Mouse (Mus musculus) heart, adult 18-20 months (tissue): ENCODE data around the gene L3mbtl4. TPM values are rescaled to one million over a fixed set of nuclear protein-coding genes. Genes with fewer than 3 reads are reported as not detected.
A peak's percentile ranks its signal among the peaks of the same experiment; 100 is the strongest.

Source experiments
- DNase-seq, 2 experiments: peaks; one replicate each; pipeline ENCODE4 v3.0.0; 2021 to 2022; ENCODE audit warnings: mixed read lengths in 1 of 2
- long read RNA-seq, 2 experiments: library from polyadenylated mRNA; stranded (forward); transcript quantifications; one replicate each; pipeline ENCODE4 v2.0.0; 2021
- total RNA-seq, 2 experiments: library from RNA; stranded (reverse); gene quantifications; 2 replicates each; pipeline ENCODE4 v1.2.3; 2021

L3mbtl4 gene
- under 1 TPM in 1 of 2 experiments, not detected in 1; 0.15 TPM for total RNA-seq
- long read RNA-seq, experiment 1 = 0 reads
- long read RNA-seq, experiment 2, partial matches to known transcripts = 0 of 1 reads
- long read RNA-seq, experiment 2, other reads (novel, unspliced or antisense) = 1 of 1 reads

DNA sequence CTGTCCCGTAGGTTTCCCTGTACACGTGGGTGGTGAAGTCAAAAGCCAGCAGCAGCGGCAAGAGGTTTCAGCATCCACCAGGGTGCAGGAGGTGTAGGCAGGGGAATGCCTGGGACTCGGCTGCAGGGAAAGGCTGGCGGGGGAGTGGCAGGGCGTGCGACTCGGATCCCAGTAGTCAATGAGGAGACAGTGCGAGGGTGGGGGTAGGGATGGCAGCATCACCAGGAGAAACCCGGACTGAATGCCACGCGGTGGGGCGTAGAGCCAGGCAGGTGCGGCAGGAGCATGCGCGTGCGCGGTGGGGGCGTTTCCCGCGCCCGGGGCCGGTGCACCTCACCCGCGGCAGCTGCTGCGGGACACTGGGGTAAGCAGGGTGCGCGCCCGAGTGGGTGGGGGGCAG, at the start of gene L3mbtl4:
L3mbtl4 (plus strand) TSS at position 271 of the 400 bp plus-strand sequence.
- no peak for DNase-seq

DNA sequence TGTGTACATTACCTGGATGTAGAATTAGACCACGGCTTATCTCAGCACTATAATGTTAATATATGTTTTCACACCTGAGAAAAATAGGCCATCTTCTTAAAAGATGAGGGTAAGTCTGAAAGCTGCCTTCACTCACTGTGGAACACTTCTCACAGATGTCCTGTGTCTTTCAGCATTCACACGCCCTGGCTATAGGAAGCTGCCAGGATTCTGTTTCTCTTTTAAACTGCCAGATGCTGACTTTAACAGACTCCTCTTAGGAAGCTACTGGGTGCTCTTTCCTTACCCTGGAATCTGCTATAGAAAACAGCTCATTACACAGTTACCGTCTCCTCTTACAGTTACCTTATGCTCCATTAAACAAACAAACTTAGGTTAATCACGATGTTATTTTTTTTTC, 43.1 kb upstream of the L3mbtl4 start:
- DNase-seq = peak in 1 of 2 experiments; percentile 8

- no peak for DNase-seq
These were observed 38.2 kb upstream of the L3mbtl4 start for GRCm38 (mm10) chr17:68235380-68235779.

DNA sequence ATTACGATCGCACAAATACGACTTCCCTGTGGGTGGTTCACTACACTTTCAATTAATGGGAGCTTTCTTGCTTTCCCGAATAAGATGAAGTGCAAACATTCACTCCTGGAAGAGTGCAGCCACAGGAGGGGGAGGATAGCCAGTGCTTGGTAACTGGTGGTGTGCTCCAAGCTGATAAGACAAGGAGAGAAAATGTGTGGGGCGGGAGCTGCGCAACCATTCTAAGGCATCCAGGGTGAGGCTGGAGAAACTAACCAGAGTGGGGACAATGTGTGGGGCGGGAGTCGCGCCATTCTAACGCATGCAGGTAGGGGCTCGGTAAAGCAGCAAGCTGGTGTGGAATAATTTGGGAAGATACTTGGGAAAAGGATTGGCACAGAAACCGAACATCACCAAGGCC, 36.6 kb upstream of the L3mbtl4 start:
- DNase-seq = no peak

GRCm38 (mm10) chr17:68240171-68240570, 33.4 kb upstream of the L3mbtl4 start:
- DNase-seq = no peak

- DNase-seq = no peak
These were observed 8.6 kb upstream of the L3mbtl4 start for GRCm38 (mm10) chr17:68264835-68265557.

DNA sequence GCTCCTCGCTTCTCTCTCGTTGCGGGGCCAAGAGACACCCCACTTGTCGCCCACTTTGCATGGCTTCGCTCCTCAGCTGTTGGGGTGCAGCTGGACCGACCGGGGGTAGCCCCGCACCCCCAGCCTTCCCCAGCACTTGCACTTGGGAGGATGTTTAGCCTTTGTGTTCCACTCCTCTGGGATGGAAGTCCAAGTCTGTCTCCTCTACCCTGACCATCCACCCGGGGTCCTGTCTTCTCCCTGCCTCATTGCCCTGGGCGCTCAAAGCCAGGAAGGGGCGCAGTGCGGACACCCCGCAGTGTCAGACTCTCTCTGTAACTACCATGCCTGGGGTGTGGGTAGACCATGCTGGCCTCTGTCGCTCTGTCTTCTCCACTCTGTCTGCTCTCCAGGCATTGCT, 357 bp downstream of the L3mbtl4 start:
- DNase-seq = no peak

GRCm38 (mm10) chr17:68275138-68275537, 1.5 kb downstream of the L3mbtl4 start:
- no peak for DNase-seq

GRCm38 (mm10) chr17:68280915-68281314, 7.3 kb downstream of the L3mbtl4 start:
- no peak for DNase-seq

- no peak for DNase-seq
These were observed 11.7 kb downstream of the L3mbtl4 start for GRCm38 (mm10) chr17:68285119-68285782.

DNA sequence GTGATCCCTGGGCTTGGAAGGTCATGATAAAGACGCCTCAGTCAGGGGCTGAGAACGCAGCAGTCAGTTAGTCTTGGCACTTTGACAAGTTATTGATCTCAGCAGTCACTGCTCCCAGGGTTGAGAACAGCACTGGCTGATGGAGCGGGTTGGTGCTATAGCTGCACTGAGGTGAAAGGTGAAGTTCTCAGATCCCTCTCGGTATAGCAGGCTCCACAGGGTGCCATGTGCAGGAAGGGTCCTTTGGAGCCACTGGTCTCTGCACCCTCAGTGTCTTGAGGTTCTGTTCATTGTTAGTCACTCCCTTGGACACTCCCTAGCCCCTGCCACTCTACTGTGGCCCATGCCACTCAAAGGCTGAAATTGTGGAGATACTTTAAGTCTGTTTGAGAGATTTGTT, 14.5 kb downstream of the L3mbtl4 start:
- DNase-seq = no peak

GRCm38 (mm10) chr17:68288699-68289098, 15.1 kb downstream of the L3mbtl4 start:
- no peak for DNase-seq

DNA sequence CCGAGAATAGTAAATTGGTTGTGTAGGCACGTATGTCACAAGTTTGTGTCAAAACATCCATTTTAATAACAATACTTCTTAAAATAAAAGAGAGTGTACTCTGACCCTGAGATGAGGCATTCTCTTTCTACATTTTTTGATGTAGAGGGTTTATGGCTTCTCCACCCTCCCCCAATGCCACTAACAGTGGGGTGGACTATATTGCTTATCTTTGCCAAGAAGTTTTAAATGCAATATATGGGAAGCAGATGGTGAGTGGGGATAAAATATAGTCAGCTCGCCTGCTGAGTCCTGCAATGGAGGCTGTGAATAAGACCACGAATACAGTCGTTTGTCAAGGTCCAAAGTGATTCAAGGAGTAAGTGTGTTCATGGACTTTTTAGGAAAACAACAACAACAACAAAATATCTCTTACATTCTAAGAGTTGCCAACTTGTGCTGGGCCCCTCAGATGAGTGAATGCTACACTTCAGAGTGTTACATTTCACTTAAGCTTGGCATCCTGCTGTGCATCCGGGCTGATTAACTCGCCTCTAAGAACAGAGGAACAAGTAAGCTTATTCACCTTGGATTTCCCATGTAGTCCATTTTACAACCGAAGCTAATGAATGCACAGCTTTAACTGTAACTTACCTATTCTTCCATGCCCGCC, 18.2 kb downstream of the L3mbtl4 start:
- DNase-seq = no peak

DNA sequence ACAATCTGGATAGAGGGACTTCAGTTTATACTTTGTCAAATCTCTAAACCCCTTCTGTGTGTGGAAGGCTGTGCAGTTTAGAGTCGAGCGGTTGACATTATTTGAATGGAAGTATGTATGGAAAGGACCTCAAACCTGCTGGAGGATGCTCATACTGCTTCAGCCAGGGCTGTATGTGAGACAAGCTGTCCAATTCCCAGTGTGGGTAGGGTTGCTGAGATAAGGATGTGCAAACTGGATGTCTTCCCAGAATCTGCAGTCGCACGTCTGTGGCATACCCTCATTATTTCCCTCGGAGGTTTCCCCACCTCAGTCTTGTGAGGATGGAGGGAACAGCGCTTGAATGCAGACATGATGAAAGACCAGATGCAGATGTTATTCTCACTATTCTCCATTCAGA, 34.8 kb downstream of the L3mbtl4 start:
- no peak for DNase-seq

DNA sequence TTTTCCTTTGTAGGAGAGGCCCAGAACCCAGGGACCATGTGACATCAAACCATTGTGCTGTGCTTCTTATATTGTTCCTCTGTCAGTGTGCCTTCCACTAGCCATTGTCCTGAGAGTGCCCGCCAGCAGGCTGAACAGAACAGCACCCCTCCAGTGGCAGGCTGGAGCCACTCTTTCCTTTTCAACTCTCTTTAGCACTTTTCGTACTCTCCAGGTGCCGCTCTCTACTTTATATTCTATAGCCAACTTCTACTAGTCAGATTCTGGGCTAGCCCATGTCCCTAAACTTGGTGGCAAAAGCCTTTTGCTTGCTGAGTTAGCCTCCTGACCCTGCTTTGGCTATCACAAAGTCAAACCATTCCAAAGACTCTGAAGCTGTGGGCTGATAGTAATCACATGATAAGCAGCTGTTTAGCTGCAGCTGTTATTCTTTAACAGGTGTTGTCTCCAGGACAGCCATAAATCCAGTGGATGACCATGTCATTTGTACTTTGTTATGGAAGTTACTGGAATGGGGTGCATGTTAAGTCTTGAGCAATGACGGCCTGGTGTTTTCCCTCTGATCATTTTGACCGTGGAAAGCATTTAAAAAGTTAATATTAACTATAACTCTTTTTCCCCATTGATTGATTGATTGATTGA, 38.8 kb downstream of the L3mbtl4 start:
- no peak for DNase-seq

DNA sequence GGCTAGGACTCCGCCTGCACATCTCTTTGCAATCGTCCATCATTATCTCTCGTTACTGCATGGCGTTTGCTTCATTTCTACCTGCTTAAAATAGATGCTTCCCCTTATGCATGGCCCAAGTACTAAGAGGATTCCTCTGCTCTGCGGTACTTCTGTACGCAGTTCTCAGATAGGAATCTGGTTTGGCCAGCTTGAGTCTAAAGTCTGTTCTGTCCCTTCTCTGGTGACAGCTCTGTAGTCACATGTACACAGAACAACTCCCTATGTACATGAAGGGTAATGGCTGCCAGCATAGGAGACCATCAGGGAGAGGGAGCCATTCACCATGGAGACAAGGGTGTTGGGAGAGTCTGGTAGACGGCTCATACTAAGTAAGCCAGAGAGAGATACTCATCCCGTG, 47.3 kb downstream of the L3mbtl4 start:
- no peak for DNase-seq

DNA sequence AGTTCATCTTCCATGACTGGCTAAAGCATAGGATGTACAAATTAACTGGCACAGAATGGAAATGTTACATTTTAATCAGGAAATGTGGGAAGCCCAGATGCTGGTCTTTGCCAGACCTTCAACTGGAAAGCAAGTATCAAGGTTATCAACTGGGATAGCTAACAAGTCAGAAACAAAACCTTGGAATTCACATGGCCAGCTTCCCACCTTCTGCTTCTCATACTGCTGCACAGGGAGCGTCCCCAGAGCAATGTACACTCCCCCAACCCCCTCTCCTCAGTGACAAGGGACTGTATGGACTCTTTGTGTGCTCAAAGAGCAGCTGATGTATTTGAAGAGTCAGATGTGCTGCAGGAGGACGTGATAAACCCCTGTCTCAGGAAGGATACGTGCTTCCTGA, 49.0 kb downstream of the L3mbtl4 start:
- no peak for DNase-seq

DNA sequence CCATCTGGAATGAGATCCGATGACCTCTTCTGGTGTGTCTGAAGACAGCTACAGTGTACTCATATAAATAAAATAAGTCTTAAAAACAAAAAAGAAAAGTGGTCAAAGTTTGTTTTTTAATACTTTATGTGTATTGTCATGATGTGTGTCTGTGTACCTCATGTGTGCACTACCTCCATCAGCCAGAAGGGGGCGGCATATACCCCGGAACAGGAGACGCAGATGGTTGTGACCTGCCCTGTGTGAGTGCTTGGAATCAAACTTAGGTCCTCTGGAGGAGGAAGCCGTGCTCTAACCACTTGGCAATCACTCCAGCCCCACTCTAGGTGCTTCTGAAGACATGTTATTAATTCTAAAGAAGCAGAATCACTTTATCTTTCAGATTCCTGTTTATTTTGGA, 58.6 kb downstream of the L3mbtl4 start:
- no peak for DNase-seq

DNA sequence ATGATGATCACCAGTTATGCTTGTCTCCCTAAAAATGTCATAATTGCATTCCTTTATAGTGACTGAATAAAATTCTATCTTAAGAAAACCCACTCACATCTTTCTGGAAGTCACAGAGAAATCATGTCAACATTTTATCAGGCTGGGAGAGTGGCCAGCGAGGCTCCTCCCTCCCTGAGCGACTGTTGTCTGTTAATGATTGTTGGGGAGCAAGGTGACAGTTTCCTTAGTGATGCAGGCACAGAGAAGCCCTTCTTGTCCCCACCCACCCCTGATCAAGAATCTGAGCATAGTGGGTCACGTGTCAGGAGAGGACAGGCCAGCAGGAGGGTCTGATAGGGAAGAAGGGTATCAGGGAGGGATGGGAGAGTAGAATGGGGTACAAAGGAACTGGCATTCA, 59.8 kb downstream of the L3mbtl4 start:
- no peak for DNase-seq

DNA sequence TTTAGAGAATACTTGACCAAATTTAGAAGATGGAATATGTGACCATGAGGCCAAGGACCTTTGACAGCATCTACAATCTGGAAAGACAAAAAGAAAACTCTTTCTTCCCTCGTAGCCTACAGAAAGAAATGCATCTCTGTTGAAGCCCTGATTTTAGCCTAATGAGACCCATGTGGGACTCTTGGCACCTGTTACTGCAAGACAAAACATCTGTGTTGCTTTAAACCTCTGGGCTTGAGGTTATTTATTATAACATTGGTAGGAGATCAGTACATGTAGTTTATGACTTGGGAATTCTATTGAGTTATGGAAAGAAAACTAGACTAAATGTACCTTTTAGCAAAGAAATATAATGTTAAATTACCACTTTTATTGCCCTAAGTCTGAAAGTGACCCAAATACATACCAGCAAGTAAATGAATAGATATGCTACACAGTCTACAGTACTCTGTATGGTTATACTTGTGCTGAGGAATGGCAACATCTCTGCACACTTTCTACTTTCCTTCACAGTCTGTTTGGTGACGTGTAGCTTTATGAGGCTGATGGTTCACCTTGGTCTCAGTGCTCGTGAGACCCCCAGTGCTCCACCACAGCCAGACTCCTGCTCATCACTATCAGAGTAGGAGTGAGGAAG, 65.4 kb downstream of the L3mbtl4 start:
- no peak for DNase-seq

DNA sequence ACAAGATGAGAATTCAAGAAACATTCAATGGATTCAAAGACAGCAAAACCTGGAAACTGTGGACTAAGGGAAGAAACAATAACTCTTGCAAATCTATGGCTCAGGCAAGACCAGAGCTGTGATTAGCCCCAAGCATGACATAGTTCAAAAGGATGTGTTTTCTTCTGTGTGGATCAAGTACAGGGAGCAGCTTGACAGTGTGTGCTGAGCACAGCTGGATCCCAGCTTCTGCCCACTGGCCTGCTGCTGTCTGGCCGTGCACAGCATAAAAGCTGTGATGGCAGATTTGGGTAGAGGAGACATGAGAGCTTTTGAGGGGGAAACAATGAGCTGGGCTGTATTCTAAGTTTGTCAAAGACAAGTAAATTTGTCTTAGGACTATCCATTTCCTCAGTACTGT, 84.1 kb downstream of the L3mbtl4 start:
- no peak for DNase-seq

DNA sequence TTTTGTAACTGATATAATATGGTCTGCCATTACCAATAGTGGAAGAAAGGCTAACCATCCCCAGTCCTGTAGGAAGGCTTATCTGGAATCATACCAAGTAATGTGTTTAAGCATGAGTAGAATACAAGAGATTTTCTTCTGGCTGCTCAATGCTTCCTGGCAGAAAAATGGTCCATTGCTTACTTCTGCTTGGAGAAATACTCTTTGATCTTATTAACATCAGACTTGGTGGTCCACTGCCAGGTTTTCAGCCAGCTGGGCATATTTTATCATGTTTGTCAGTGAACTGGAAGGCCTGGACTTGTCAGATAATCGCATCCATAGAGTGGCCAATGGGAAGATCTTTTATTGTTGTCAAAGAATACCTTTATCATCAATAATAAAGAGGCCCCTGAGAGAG, 97.5 kb downstream of the L3mbtl4 start:
- DNase-seq = no peak
